Mouse (Mus musculus) lung, adult 2 months (tissue): ENCODE measurements around the gene Sprr2d. TPM values are rescaled to one million over a fixed set of nuclear protein-coding genes. Genes with fewer than 3 reads are reported as not detected.

ENCODE experiments used
- DNase-seq: peaks from one replicate; pipeline ENCODE4 v3.0.0; 2022
- H3K4me1 ChIP-seq: fragments of 200-500 bp; 2 replicates; pipeline ENCODE4 v1.6.1; 2011; ENCODE audit warnings: low read length; ENCODE audit not compliant: control insufficient read depth, insufficient read depth
- H3K4me3 ChIP-seq: fragments of 200-500 bp; replicated peaks from 2 replicates; pipeline ENCODE3; 2011; ENCODE audit warnings: low read depth, mild to moderate bottlenecking, control low read depth, low read length; ENCODE audit errors: extremely low read depth
- CTCF ChIP-seq: fragments of 200-500 bp; IDR thresholded peaks from 2 replicates; pipeline ENCODE4 v1.5.1; 2011; ENCODE audit warnings: mild to moderate bottlenecking, low read length, control low read depth; ENCODE audit not compliant: insufficient read depth
- POLR2A ChIP-seq: fragments of 200-500 bp; IDR thresholded peaks from 2 replicates; pipeline ENCODE4 v1.6.1; 2011; ENCODE audit warnings: low read depth, mild to moderate bottlenecking, control low read depth, low read length, borderline replicate concordance; ENCODE audit errors: extremely low read depth
- WGBS: fragments of 180-500 bp; shearing (Covaris S2); methylation state at CpG from one replicate; pipeline ENCODE4 v1.1.7; 2018; 5-methylcytosine and 5-hydroxymethylcytosine counted together
- polyA plus RNA-seq: library from polyadenylated mRNA; depleted of rRNA; stranded (reverse); fragments of >200 nt; gene quantifications from 2 replicates; pipeline ENCODE4 v1.2.3, GENCODE M21; 2012; rRNA removed

Gene Sprr2d
- 0.20 TPM in 1 of 2 replicates, not detected in the other for polyA plus RNA-seq

- TF ChIP-seq CTCF (no peak), POLR2A (no peak)
- Histone ChIP-seq H3K4me3 (no peak within 1 kb of the TSS), H3K4me1 (no peaks in the 10 kb centered on the region)
- 82% methylated on average over 5 of the region's 5 CpGs for WGBS
- DNase-seq = no peak
Observed at GRCm38 (mm10) chr3:92338840-92339239, at the start of gene Sprr2d. Sprr2d (plus strand) TSS chr3:92339140.

DNA sequence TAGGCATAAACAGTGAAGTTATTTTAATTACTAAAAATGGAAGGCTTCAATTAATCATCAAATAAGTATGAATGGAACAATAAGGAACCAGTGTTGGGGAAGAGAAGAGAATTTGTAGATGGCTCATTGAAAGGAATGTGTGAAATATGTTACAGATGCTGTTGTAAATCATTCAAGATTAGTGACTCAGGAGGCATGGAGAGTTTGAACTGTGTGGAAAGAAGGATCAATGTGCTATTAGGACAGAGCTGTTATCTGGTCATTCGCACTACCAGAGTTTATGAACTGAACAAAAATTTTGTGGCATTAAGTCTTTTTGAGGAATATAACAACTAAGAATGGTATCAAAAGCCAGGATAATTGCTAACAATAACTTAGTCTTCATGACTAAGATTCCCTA, 31.5 kb upstream of the Sprr2d start:
- no peak overlapping the region for H3K4me3 ChIP-seq
- 88% methylated on average over 1 of the region's 1 CpGs for WGBS
- no peak for DNase-seq
- no peak for TF ChIP-seq POLR2A
- no peak for TF ChIP-seq CTCF
- H3K4me1 ChIP-seq = no peaks in the 10 kb centered on the region

DNA sequence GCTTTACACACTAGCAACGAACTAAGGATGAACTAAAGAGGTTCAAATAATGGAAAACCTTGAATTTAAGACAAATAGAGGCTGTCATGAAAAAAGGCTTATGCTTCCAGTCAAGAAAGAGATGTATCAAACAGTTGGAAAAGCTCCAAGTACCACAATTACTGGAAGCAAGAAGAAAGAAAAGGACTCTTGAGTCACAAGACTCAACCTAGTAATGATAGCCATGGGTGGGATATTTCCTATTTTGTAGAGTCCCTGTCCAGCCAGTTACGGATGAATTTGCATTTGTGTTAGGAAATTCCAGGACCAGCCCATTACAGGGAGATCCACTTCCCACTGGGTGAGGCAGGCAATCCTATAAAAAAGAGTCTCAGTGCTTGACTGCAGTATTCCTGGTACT, 22.6 kb upstream of the Sprr2d start, which contains the start of gene Sprr2b:
Gene Sprr2b (plus strand): TSS at position 301 of the 400 bp plus-strand sequence.
- DNase-seq = no peak
- no peaks in the 10 kb centered on the region for H3K4me1 ChIP-seq
- no peak for TF ChIP-seq POLR2A
- TF ChIP-seq CTCF = no peak
- 53% methylated on average over 2 of the region's 2 CpGs for WGBS
- H3K4me3 ChIP-seq = no peak within 1 kb of the TSS

GRCm38 (mm10) chr3:92317384-92317783, 21.6 kb upstream of the Sprr2d start:
- no peak for TF ChIP-seq POLR2A
- no peak for TF ChIP-seq CTCF
- H3K4me1 ChIP-seq = no peaks in the 10 kb centered on the region
- no peak for DNase-seq
- H3K4me3 ChIP-seq = no peak overlapping the region
- 72% methylated on average over 2 of the region's 2 CpGs for WGBS

DNA sequence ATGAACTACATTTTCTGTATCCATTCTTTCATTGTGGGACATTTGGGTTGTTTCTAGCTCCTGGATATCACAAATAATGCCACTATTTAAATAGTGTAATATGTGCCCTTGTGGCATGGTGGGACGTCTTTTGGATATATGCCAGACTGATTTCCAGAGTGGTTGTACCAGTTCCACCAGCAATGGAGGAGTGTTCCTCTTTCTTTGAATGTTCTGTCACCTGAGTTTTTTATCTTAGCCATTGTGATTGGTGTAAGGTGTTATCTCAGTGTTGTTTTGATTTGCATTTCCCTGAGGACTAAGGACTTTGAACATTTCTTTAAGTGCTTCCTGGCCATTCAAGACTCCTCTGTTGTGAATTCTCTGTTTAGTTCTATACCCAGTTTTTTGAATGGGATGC, 2.7 kb upstream of the Sprr2d start:
- no peak for TF ChIP-seq POLR2A
- Histone ChIP-seq H3K4me3 (no peak overlapping the region), H3K4me1 (no peaks in the 10 kb centered on the region)
- 57% methylated on average over 1 of the region's 1 CpGs for whole genome bisulfite sequencing
- DNase-seq = no peak

GRCm38 (mm10) chr3:92351843-92352242, 12.9 kb downstream of the Sprr2d start, which contains the start of gene Sprr2e:
Sprr2e (plus strand) TSS chr3:92352143.
- TF ChIP-seq POLR2A = no peak
- no peak for TF ChIP-seq CTCF
- DNase-seq = no peak
- Histone ChIP-seq H3K4me1 (no peaks in the 10 kb centered on the region), H3K4me3 (no peak within 1 kb of the TSS)
- 75% methylated on average over 2 of the region's 2 CpGs for WGBS

DNA sequence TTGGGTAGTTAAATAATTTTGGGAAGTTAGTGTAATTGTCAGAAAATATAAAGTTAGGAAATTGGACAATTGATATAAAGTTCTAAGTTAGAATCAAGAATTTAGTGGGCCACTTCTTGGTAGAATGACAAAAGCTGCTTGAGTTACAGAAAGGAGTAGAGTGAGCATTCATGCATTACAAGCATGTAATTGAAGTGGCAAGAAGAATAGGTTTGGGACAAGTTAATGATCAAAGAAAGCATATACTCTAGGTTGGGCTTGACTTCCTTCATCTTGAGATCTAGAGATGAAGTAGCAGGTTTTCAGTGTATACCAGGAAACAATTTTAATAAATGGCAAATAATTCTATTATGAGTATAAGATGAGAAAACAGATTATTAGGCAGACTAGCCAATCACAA, 22.7 kb downstream of the Sprr2d start:
- no peak for TF ChIP-seq POLR2A
- TF ChIP-seq CTCF = no peak

GRCm38 (mm10) chr3:92364887-92365286, 25.9 kb downstream of the Sprr2d start, which contains the start of gene Sprr2f:
Sprr2f (plus strand) TSS chr3:92365187.
- DNase-seq = no peak
- 54% methylated on average over 3 of the region's 3 CpGs for WGBS
- no peak within 1 kb of the TSS for H3K4me3 ChIP-seq
- no peaks in the 10 kb centered on the region for H3K4me1 ChIP-seq
- TF ChIP-seq POLR2A = no peak
- TF ChIP-seq CTCF = no peak

More for the DNA sequence above, 22.7 kb downstream of the Sprr2d start:
- H3K4me3 ChIP-seq = no peak overlapping the region
- no peaks in the 10 kb centered on the region for H3K4me1 ChIP-seq
- DNase-seq = no peak

GRCm38 (mm10) chr3:92373613-92374012, 34.7 kb downstream of the Sprr2d start:
- DNase-seq = no peak
- TF ChIP-seq CTCF = no peak
- no peak for TF ChIP-seq POLR2A
- Histone ChIP-seq H3K4me1 (no peaks in the 10 kb centered on the region), H3K4me3 (no peak overlapping the region)
- 63% methylated on average over 2 of the region's 2 CpGs for WGBS

- DNase-seq = no peak
- 75% methylated on average over 1 of the region's 1 CpGs for WGBS
- Histone ChIP-seq H3K4me1 (no peaks in the 10 kb centered on the region), H3K4me3 (no peak within 1 kb of the TSS)
- TF ChIP-seq POLR2A (no peak), CTCF (no peak)
Observed at GRCm38 (mm10) chr3:92385385-92385784, 46.4 kb downstream of the Sprr2d start, which contains the start of gene Sprr2h. Sprr2h (plus strand) TSS chr3:92385685.

Other genes with a start within 250 kb of the Sprr2d start
- gene Prr9, start 215.2 kb upstream of the Sprr2d start, polyA plus RNA-seq = not detected in 2 replicates
- gene Lelp1, start 196.4 kb upstream of the Sprr2d start, polyA plus RNA-seq = 0.14 TPM in 1 of 2 replicates, not detected in the other
- gene Sprr2a1, start 123.3 kb upstream of the Sprr2d start, polyA plus RNA-seq = 0.40 and 0.89 TPM in 2 replicates
- gene Sprr2a2, start 123.2 kb upstream of the Sprr2d start, polyA plus RNA-seq = 131 and 507 TPM in 2 replicates
- 2.4 and 3.5 TPM in 2 replicates for gene Sprr2a3, start 53.7 kb upstream of the Sprr2d start, polyA plus RNA-seq
- gene Sprr2b, start 22.5 kb upstream of the Sprr2d start, polyA plus RNA-seq = not detected in 2 replicates
- gene Sprr2e, start 13.0 kb downstream of the Sprr2d start, polyA plus RNA-seq = not detected in 2 replicates
- not detected in 2 replicates for gene Sprr2f, start 26.0 kb downstream of the Sprr2d start, polyA plus RNA-seq
- gene Sprr2h, start 46.5 kb downstream of the Sprr2d start, polyA plus RNA-seq = 0.46 TPM in 1 of 2 replicates, not detected in the other
- 1.1 TPM in 1 of 2 replicates, not detected in the other for gene Sprr2i, start 68.9 kb downstream of the Sprr2d start, polyA plus RNA-seq
- gene Sprr2j-ps, start 78.9 kb downstream of the Sprr2d start, polyA plus RNA-seq = 6.1 TPM in 1 of 2 replicates, not detected in the other
- 5.0 and 6.3 TPM in 2 replicates for gene Gm9774, start 90.3 kb downstream of the Sprr2d start, polyA plus RNA-seq
- 1.1 TPM in 1 of 2 replicates, not detected in the other for gene Sprr2k, start 93.4 kb downstream of the Sprr2d start, polyA plus RNA-seq
- gene Sprr1b, start 99.6 kb downstream of the Sprr2d start, polyA plus RNA-seq = 48.2 TPM in 1 of 2 replicates, not detected in the other
- 0.12 and 568 TPM in 2 replicates for gene Sprr3, start 119.6 kb downstream of the Sprr2d start, polyA plus RNA-seq
- 5.1 and 220 TPM in 2 replicates for gene Sprr1a, start 146.8 kb downstream of the Sprr2d start, polyA plus RNA-seq
- gene Sprr4, start 161.4 kb downstream of the Sprr2d start, polyA plus RNA-seq = not detected in 2 replicates
- gene 2310046K23Rik, start 195.4 kb downstream of the Sprr2d start, polyA plus RNA-seq = 2.3 TPM in 1 of 2 replicates, not detected in the other
- 0.16 and 0.24 TPM in 2 replicates for gene Ivl, start 234.6 kb downstream of the Sprr2d start, polyA plus RNA-seq
- 0.92 TPM in 1 of 2 replicates, not detected in the other for gene Smcp, start 249.9 kb downstream of the Sprr2d start, polyA plus RNA-seq